Mouse (Mus musculus) lung, postnatal 0 days (tissue): Measurements from ENCODE around the gene Pdzph1.

Experiments
- CTCF ChIP-seq: IDR thresholded peaks from 2 replicates; pipeline ENCODE4 v1.5.1; 2016; ENCODE audit warnings: antibody characterized with exemption, mild to moderate bottlenecking
- EP300 ChIP-seq: IDR thresholded peaks from 2 replicates; pipeline ENCODE4 v1.6.1; 2016; ENCODE audit warnings: antibody characterized with exemption, mild to moderate bottlenecking, control low read depth

DNA sequence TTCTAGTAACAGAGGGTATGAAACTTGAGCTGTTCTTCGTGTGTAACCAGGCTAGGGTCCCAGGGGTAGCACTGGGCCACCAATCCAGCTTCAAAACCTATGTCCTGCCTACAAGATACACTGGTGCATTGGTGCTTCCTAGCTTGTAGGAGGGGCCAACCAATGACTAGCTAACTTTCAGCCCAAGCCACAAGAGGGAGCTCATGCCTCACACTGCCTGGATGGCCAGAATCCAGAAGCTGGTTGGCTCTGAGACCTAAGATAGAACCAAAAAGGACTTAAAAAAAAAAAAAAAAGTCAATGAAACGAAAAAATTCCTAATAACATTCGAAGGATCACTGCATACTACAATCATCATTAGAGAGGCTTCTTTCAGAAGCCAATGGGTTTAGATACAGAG lies 31.3 kb downstream of the Pdzph1 start:
- no peak; the same call in 1 of the 2 replicates for TF ChIP-seq CTCF
- TF ChIP-seq EP300: no peak
